Mouse (Mus musculus): Measurements from ENCODE around the gene Gab1. TPM values are rescaled to one million over a fixed set of nuclear protein-coding genes. Genes with fewer than 3 reads are reported as not detected.
A peak's percentile ranks its signal among the peaks of the same experiment; 100 is the strongest.

The Gab1 gene
- polyA plus RNA-seq, 1 experiment from 2014 or later: 13.0 TPM

GRCm38 (mm10) chr8:80811591-80811991, 68.7 kb downstream of the Gab1 start:
- Histone ChIP-seq H3K36me3 (no peaks in the 10 kb centered on the region), H3K4me3 (no peak overlapping the region), H3K9me3 (replicated peaks) (no peaks in the 10 kb centered on the region), H3K4me1 (peaks cover 21% of the 10 kb centered on the region), H3K27ac (replicated peaks) (no peak overlapping the region), H3K27me3 (ENCODE audit: low read depth, poor library complexity, severe bottlenecking) (no peaks in the 10 kb centered on the region)
- WGBS: 86% methylated on average over 4 of the region's 4 CpGs
- DNase-seq (ENCODE audit: low spot score): no peak

GRCm38 (mm10) chr8:80810916-80811315, 69.4 kb downstream of the Gab1 start:
- peaks cover 21% of the 10 kb centered on the region for H3K4me1 ChIP-seq
- no peak for DNase-seq (ENCODE audit: low spot score)
- no peak overlapping the region for H3K4me3 ChIP-seq
- no peak overlapping the region for H3K27ac ChIP-seq (replicated peaks)
- no peaks in the 10 kb centered on the region for H3K27me3 ChIP-seq (ENCODE audit: low read depth, poor library complexity, severe bottlenecking)
- WGBS: 83% methylated on average over 4 of the region's 4 CpGs
- H3K36me3 ChIP-seq: no peaks in the 10 kb centered on the region
- no peaks in the 10 kb centered on the region for H3K9me3 ChIP-seq (replicated peaks)

- Histone ChIP-seq H3K27me3 (ENCODE audit: low read depth, poor library complexity, severe bottlenecking) (no peaks in the 10 kb centered on the region), H3K4me3 (no peak overlapping the region), H3K36me3 (no peaks in the 10 kb centered on the region), H3K4me1 (peaks cover 21% of the 10 kb centered on the region), H3K9me3 (replicated peaks) (no peaks in the 10 kb centered on the region), H3K27ac (replicated peaks) (no peak overlapping the region)
- no peak for DNase-seq (ENCODE audit: low spot score)
- WGBS: 95% methylated on average over 5 of the region's 5 CpGs
Observed at GRCm38 (mm10) chr8:80810442-80810841, 69.9 kb downstream of the Gab1 start.

GRCm38 (mm10) chr8:80807807-80808505, 72.4 kb downstream of the Gab1 start:
- H3K27ac ChIP-seq (replicated peaks): peak overlapping the region; percentile 55

GRCm38 (mm10) chr8:80804066-80804619, 76.2 kb downstream of the Gab1 start:
- H3K27me3 ChIP-seq (ENCODE audit: low read depth, poor library complexity, severe bottlenecking): no peaks in the 10 kb centered on the region
- peaks cover 24% of the 10 kb centered on the region for H3K4me1 ChIP-seq
- DNase-seq (ENCODE audit: low spot score): no peak
- peaks cover 3% of the 10 kb centered on the region for H3K36me3 ChIP-seq
- WGBS: 64% methylated on average over 4 of the region's 4 CpGs
- no peak overlapping the region for H3K27ac ChIP-seq (replicated peaks)
- H3K4me3 ChIP-seq: no peak overlapping the region
- no peaks in the 10 kb centered on the region for H3K9me3 ChIP-seq (replicated peaks)

More at GRCm38 (mm10) chr8:80807807-80808505, 72.4 kb downstream of the Gab1 start:
- 69% methylated on average over 13 of the region's 13 CpGs for WGBS
- H3K36me3 ChIP-seq: no peaks in the 10 kb centered on the region
- H3K9me3 ChIP-seq (replicated peaks): no peaks in the 10 kb centered on the region
- H3K4me1 ChIP-seq: peaks cover 24% of the 10 kb centered on the region
- H3K27me3 ChIP-seq (ENCODE audit: low read depth, poor library complexity, severe bottlenecking): no peaks in the 10 kb centered on the region
- no peak overlapping the region for H3K4me3 ChIP-seq
- no peak for DNase-seq (ENCODE audit: low spot score)

GRCm38 (mm10) chr8:80798778-80799177, 81.5 kb downstream of the Gab1 start:
- no peak for DNase-seq (ENCODE audit: low spot score)
- Histone ChIP-seq H3K27ac (replicated peaks) (no peak overlapping the region), H3K4me1 (0 out of 2 replicates have a peak, but pooled peaks cover under 1% of the 10 kb centered on the region), H3K9me3 (replicated peaks) (0 out of 2 replicates have a peak, but pooled peaks cover 4% of the 10 kb centered on the region), H3K36me3 (peaks cover 8% of the 10 kb centered on the region), H3K4me3 (no peak overlapping the region), H3K27me3 (ENCODE audit: low read depth, poor library complexity, severe bottlenecking) (no peaks in the 10 kb centered on the region)
- WGBS: 89% methylated on average over 3 of the region's 3 CpGs

GRCm38 (mm10) chr8:80798198-80798777, 82.0 kb downstream of the Gab1 start:
- Histone ChIP-seq H3K4me3 (no peak overlapping the region), H3K9me3 (replicated peaks) (0 out of 2 replicates have a peak, but pooled peaks cover 4% of the 10 kb centered on the region), H3K36me3 (peaks cover 8% of the 10 kb centered on the region), H3K27ac (replicated peaks) (no peak overlapping the region), H3K4me1 (no peaks in the 10 kb centered on the region), H3K27me3 (ENCODE audit: low read depth, poor library complexity, severe bottlenecking) (no peaks in the 10 kb centered on the region)
- 90% methylated on average over 7 of the region's 7 CpGs for WGBS
- no peak for DNase-seq (ENCODE audit: low spot score)

GRCm38 (mm10) chr8:80796070-80796469, 84.2 kb downstream of the Gab1 start:
- H3K36me3 ChIP-seq: peaks cover 8% of the 10 kb centered on the region
- 87% methylated on average over 4 of the region's 4 CpGs for WGBS
- H3K27me3 ChIP-seq (ENCODE audit: low read depth, poor library complexity, severe bottlenecking): no peaks in the 10 kb centered on the region
- DNase-seq (ENCODE audit: low spot score): no peak
- no peak overlapping the region for H3K27ac ChIP-seq (replicated peaks)
- no peaks in the 10 kb centered on the region for H3K4me1 ChIP-seq
- H3K4me3 ChIP-seq: no peak overlapping the region
- H3K9me3 ChIP-seq (replicated peaks): 0 out of 2 replicates have a peak, but pooled peaks cover 4% of the 10 kb centered on the region

GRCm38 (mm10) chr8:80794585-80795509, 85.5 kb downstream of the Gab1 start:
- no peaks in the 10 kb centered on the region for H3K27me3 ChIP-seq (ENCODE audit: low read depth, poor library complexity, severe bottlenecking)
- H3K27ac ChIP-seq (replicated peaks): no peak overlapping the region
- H3K9me3 ChIP-seq (replicated peaks): 0 out of 2 replicates have a peak, but pooled peaks cover 4% of the 10 kb centered on the region
- peaks cover 8% of the 10 kb centered on the region for H3K36me3 ChIP-seq
- WGBS: 91% methylated on average over 19 of the region's 19 CpGs
- DNase-seq (ENCODE audit: low spot score): no peak
- H3K4me1 ChIP-seq: no peaks in the 10 kb centered on the region
- H3K4me3 ChIP-seq: no peak overlapping the region

GRCm38 (mm10) chr8:80793791-80794515, 86.4 kb downstream of the Gab1 start:
- no peak overlapping the region for H3K4me3 ChIP-seq
- no peak overlapping the region for H3K27ac ChIP-seq (replicated peaks)
- DNase-seq (ENCODE audit: low spot score): no peak
- no peaks in the 10 kb centered on the region for H3K27me3 ChIP-seq (ENCODE audit: low read depth, poor library complexity, severe bottlenecking)
- 77% methylated on average over 11 of the region's 11 CpGs for WGBS
- 0 out of 2 replicates have a peak, but pooled peaks cover 3% of the 10 kb centered on the region for H3K9me3 ChIP-seq (replicated peaks)
- peaks cover 4% of the 10 kb centered on the region; the same call in 1 of the 2 replicates for H3K36me3 ChIP-seq
- H3K4me1 ChIP-seq: no peaks in the 10 kb centered on the region

- H3K4me1 ChIP-seq: no peaks in the 10 kb centered on the region
- no peak overlapping the region for H3K4me3 ChIP-seq
- no peak overlapping the region for H3K27ac ChIP-seq (replicated peaks)
- H3K27me3 ChIP-seq (ENCODE audit: low read depth, poor library complexity, severe bottlenecking): no peaks in the 10 kb centered on the region
- 90% methylated on average over 5 of the region's 5 CpGs for WGBS
- H3K9me3 ChIP-seq (replicated peaks): no peaks in the 10 kb centered on the region
- DNase-seq (ENCODE audit: low spot score): no peak
- peaks cover 14% of the 10 kb centered on the region for H3K36me3 ChIP-seq
Observed at GRCm38 (mm10) chr8:80792214-80792613, 88.1 kb downstream of the Gab1 start.

GRCm38 (mm10) chr8:80789324-80789723, 91.0 kb downstream of the Gab1 start:
- no peak overlapping the region for H3K27ac ChIP-seq (replicated peaks)
- H3K9me3 ChIP-seq (replicated peaks): no peaks in the 10 kb centered on the region
- no peaks in the 10 kb centered on the region for H3K4me1 ChIP-seq
- H3K36me3 ChIP-seq: peaks cover 26% of the 10 kb centered on the region
- no peaks in the 10 kb centered on the region for H3K27me3 ChIP-seq (ENCODE audit: low read depth, poor library complexity, severe bottlenecking)
- WGBS: 97% methylated on average over 6 of the region's 6 CpGs
- no peak overlapping the region for H3K4me3 ChIP-seq
- no peak for DNase-seq (ENCODE audit: low spot score)

All from midbrain, embryonic 10.5 days (tissue).